Mouse (Mus musculus) kidney, embryonic 14.5 days (tissue): ENCODE measurements at regions not wholly inside any gene's neighbourhood (a gene's known extent, or its start where the extent isn't known, plus 50 kb on each side); places are given as distances from the start of the nearest gene placed in this dataset.
A peak's percentile ranks its signal among the peaks of the same experiment; 100 is the strongest.

Source experiments
- ATAC-seq: fragments of 200-750 bp; cut with Nextera tagmentation; 2 replicates; pipeline ENCODE4 v1.8.0; 2017; ENCODE audit warnings: moderate number of reproducible peaks, mild to moderate bottlenecking, moderate TSS enrichment, moderate library complexity; ENCODE audit not compliant: low FRiP score, low TSS enrichment
- H3K27ac ChIP-seq: fragments of 300-500 bp; sonication (generic); 2 replicates; pipeline ENCODE4 v1.5.1; 2014; ENCODE audit warnings: low read depth, mild to moderate bottlenecking, low read length, moderate library complexity, mixed read lengths
- H3K27me3 ChIP-seq: fragments of 300-500 bp; sonication (generic); 2 replicates; pipeline ENCODE4 v1.6.1; 2014; ENCODE audit warnings: mild to moderate bottlenecking, low read length; ENCODE audit not compliant: control insufficient read depth, insufficient read depth
- H3K36me3 ChIP-seq: fragments of 300-500 bp; sonication (generic); 2 replicates; pipeline ENCODE4 v1.6.1; 2014; ENCODE audit warnings: low read length, mixed read lengths; ENCODE audit not compliant: control insufficient read depth, insufficient read depth
- H3K4me1 ChIP-seq: fragments of 300-500 bp; sonication (generic); 2 replicates; pipeline ENCODE4 v1.6.1; 2014; ENCODE audit warnings: low read length, mixed read lengths; ENCODE audit not compliant: control insufficient read depth, insufficient read depth
- H3K4me2 ChIP-seq: fragments of 300-500 bp; sonication (generic); replicated peaks from 2 replicates; pipeline ENCODE4 v1.6.1; 2014; ENCODE audit warnings: low read depth, mild to moderate bottlenecking, low read length
- H3K4me3 ChIP-seq: fragments of 300-500 bp; sonication (generic); 2 replicates; pipeline ENCODE4 v1.5.1; 2014; ENCODE audit warnings: mild to moderate bottlenecking, low read length
- H3K9ac ChIP-seq: fragments of 300-500 bp; sonication (generic); 2 replicates; pipeline ENCODE4 v1.6.1; 2014; ENCODE audit warnings: low read depth, mild to moderate bottlenecking, low read length, moderate library complexity
- H3K9me3 ChIP-seq: fragments of 300-500 bp; sonication (generic); 2 replicates; pipeline ENCODE4 v1.6.1; 2016; ENCODE audit warnings: low read length; ENCODE audit not compliant: control insufficient read depth
- WGBS: fragments of 180-500 bp; shearing (Covaris S2); extraction: QIAGEN DNeasy Blood & Tissue Kit; methylation state at CpG from one replicate; pipeline ENCODE4 v1.1.7; 2014; 5-methylcytosine and 5-hydroxymethylcytosine counted together

- WGBS, result 87% methylated on average over 1 of the region's 1 CpGs
These were observed 110.5 kb upstream of the Adcy1 start for GRCm38 (mm10) chr11:6952787-6953186.

GRCm38 (mm10) chr11:6951361-6951760 lies 111.9 kb upstream of the Adcy1 start:
- Histone ChIP-seq H3K4me1 (no peaks in the 10 kb centered on the region), H3K9ac (no peak overlapping the region), H3K4me2 (no peak overlapping the region), H3K27ac (no peak overlapping the region), H3K4me3 (no peak overlapping the region), H3K36me3 (no peaks in the 10 kb centered on the region), H3K27me3 (no peaks in the 10 kb centered on the region), H3K9me3 (no peaks in the 10 kb centered on the region)
- ATAC-seq, result no peak

More at GRCm38 (mm10) chr11:6952787-6953186, 110.5 kb upstream of the Adcy1 start:
- no peaks in the 10 kb centered on the region for H3K27me3 ChIP-seq
- no peaks in the 10 kb centered on the region for H3K4me1 ChIP-seq
- no peak for ATAC-seq
- no peak overlapping the region for H3K9ac ChIP-seq
- no peak overlapping the region for H3K4me2 ChIP-seq
- no peaks in the 10 kb centered on the region for H3K36me3 ChIP-seq
- H3K9me3 ChIP-seq, result no peaks in the 10 kb centered on the region
- H3K27ac ChIP-seq, result no peak overlapping the region
- no peak overlapping the region for H3K4me3 ChIP-seq

GRCm38 (mm10) chr11:6949051-6949450 lies 111.6 kb upstream of the Gm11983 start:
- 54% methylated on average over 2 of the region's 2 CpGs for whole genome bisulfite sequencing
- Histone ChIP-seq H3K27me3 (no peaks in the 10 kb centered on the region), H3K9me3 (no peaks in the 10 kb centered on the region)

GRCm38 (mm10) chr11:6934157-6934556 lies 96.7 kb upstream of the Gm11983 start:
- Histone ChIP-seq H3K4me3 (no peak overlapping the region), H3K9ac (no peak overlapping the region), H3K27me3 (no peaks in the 10 kb centered on the region), H3K4me2 (no peak overlapping the region), H3K27ac (no peak overlapping the region), H3K36me3 (no peaks in the 10 kb centered on the region), H3K9me3 (no peaks in the 10 kb centered on the region), H3K4me1 (no peaks in the 10 kb centered on the region)
- WGBS, result 98% methylated on average over 1 of the region's 1 CpGs
- no peak for ATAC-seq

More at GRCm38 (mm10) chr11:6949051-6949450, 111.6 kb upstream of the Gm11983 start:
- ATAC-seq, result no peak
- no peak overlapping the region for H3K9ac ChIP-seq
- H3K4me1 ChIP-seq, result no peaks in the 10 kb centered on the region
- no peak overlapping the region for H3K27ac ChIP-seq
- no peaks in the 10 kb centered on the region for H3K36me3 ChIP-seq
- no peak overlapping the region for H3K4me3 ChIP-seq
- H3K4me2 ChIP-seq, result no peak overlapping the region

- H3K36me3 ChIP-seq, result no peaks in the 10 kb centered on the region
- H3K4me2 ChIP-seq, result no peak overlapping the region
- no peak for ATAC-seq
- H3K27ac ChIP-seq, result no peak overlapping the region
- no peaks in the 10 kb centered on the region for H3K9me3 ChIP-seq
- no peaks in the 10 kb centered on the region for H3K4me1 ChIP-seq
- no peak overlapping the region for H3K9ac ChIP-seq
- WGBS, result 58% methylated on average over 8 of the region's 8 CpGs
- H3K4me3 ChIP-seq, result no peak overlapping the region
- no peaks in the 10 kb centered on the region for H3K27me3 ChIP-seq
These were observed 88.6 kb upstream of the Gm11983 start for GRCm38 (mm10) chr11:6926036-6926435.

GRCm38 (mm10) chr11:6924476-6924875 lies 87.0 kb upstream of the Gm11983 start:
- Histone ChIP-seq H3K27me3 (no peaks in the 10 kb centered on the region), H3K4me2 (0 out of 2 replicates have a peak overlapping the region, but pooled peaks have one; percentile 0), H3K4me1 (no peaks in the 10 kb centered on the region), H3K9ac (no peak overlapping the region), H3K4me3 (no peak overlapping the region), H3K27ac (no peak overlapping the region), H3K9me3 (no peaks in the 10 kb centered on the region), H3K36me3 (no peaks in the 10 kb centered on the region)
- 42% methylated on average over 6 of the region's 6 CpGs for WGBS
- ATAC-seq, result peak; percentile 35; the same call in 1 of the 2 replicates

GRCm38 (mm10) chr11:6923917-6924316 lies 86.5 kb upstream of the Gm11983 start:
- H3K36me3 ChIP-seq, result no peaks in the 10 kb centered on the region
- 0 out of 2 replicates have a peak overlapping the region, but pooled peaks have one; percentile 0 for H3K4me2 ChIP-seq
- H3K27ac ChIP-seq, result no peak overlapping the region
- no peak overlapping the region for H3K4me3 ChIP-seq
- 16% methylated on average over 6 of the region's 6 CpGs for WGBS
- no peaks in the 10 kb centered on the region for H3K4me1 ChIP-seq
- peak; percentile 79 for ATAC-seq
- no peaks in the 10 kb centered on the region for H3K9me3 ChIP-seq
- H3K27me3 ChIP-seq, result no peaks in the 10 kb centered on the region
- no peak overlapping the region for H3K9ac ChIP-seq

- Histone ChIP-seq H3K4me2 (no peak overlapping the region), H3K9me3 (peaks cover 5% of the 10 kb centered on the region; the same call in 1 of the 2 replicates), H3K27me3 (no peaks in the 10 kb centered on the region), H3K4me1 (no peaks in the 10 kb centered on the region), H3K27ac (no peak overlapping the region), H3K4me3 (no peak overlapping the region), H3K36me3 (no peaks in the 10 kb centered on the region), H3K9ac (no peak overlapping the region)
- WGBS, result 90% methylated on average over 1 of the region's 1 CpGs
- no peak for ATAC-seq
These were observed 81.1 kb upstream of the Gm11983 start for GRCm38 (mm10) chr11:6918546-6918945.

- WGBS, result 53% methylated on average over 5 of the region's 5 CpGs
- H3K36me3 ChIP-seq, result no peaks in the 10 kb centered on the region
These were observed 68.2 kb upstream of the Gm11983 start for GRCm38 (mm10) chr11:6905630-6906029.

More at GRCm38 (mm10) chr11:6905630-6906029, 68.2 kb upstream of the Gm11983 start:
- Histone ChIP-seq H3K9ac (no peak overlapping the region), H3K27ac (no peak overlapping the region), H3K4me3 (no peak overlapping the region), H3K27me3 (no peaks in the 10 kb centered on the region), H3K9me3 (no peaks in the 10 kb centered on the region), H3K4me1 (no peaks in the 10 kb centered on the region), H3K4me2 (no peak overlapping the region)
- no peak for ATAC-seq
